Mouse (Mus musculus): ENCODE results near the gene Acsl1.
"Not testable (repeated sequence)": the region's sequence is repeated elsewhere in the genome, so short reads cannot be mapped to it uniquely, and the experiment has no call there.

Acsl1 gene

DNA sequence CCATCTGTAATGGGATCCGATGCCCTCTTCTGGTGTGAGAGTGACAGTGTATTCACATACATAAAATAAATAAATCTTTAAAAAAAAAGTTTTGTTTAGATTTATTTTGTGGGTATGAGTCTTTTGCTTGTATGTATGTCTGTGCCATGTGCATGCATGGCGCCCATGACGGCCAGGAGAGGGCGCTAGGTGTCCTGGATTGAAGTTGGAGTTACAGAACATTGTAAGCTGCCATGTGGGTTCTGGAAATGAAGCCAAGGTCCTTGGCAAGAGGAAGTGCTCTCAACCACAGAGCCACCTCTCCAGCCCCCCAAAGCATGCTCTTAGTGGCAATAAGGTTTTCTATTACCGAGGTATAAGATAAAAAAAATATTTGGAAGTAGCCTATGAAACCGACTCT lies 88.6 kb downstream of the Acsl1 start:
- no peak for DNase-seq (ENCODE audit: low read depth, low spot score)

- no peak for DNase-seq (ENCODE audit: low read depth, low spot score)
These were observed 91.5 kb downstream of the Acsl1 start for GRCm38 (mm10) chr8:46562333-46562732.

GRCm38 (mm10) chr8:46566914-46567529 lies 96.2 kb downstream of the Acsl1 start:
- DNase-seq (ENCODE audit: low read depth, low spot score): no peak

DNA sequence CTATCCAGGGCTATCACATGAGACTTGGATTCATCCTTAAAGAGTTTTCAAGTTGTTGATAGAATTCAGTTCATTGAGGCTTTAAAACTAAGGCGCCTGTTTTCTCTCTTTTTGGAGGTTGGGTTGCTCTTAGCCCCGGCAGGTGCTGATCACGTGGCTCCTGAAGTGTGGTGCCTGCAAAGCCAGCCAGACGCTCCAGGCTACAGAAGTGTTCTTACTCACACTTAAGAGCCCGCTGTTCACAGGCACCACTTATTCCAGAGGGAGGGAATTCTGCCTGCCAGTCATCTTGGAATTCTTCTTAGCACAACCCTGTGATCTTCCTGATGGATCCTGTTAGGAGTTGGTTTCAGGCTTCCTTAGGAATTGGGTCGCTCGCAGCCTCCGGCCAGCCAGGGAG lies 97.1 kb downstream of the Acsl1 start:
- DNase-seq (ENCODE audit: low read depth, low spot score): no peak

DNA sequence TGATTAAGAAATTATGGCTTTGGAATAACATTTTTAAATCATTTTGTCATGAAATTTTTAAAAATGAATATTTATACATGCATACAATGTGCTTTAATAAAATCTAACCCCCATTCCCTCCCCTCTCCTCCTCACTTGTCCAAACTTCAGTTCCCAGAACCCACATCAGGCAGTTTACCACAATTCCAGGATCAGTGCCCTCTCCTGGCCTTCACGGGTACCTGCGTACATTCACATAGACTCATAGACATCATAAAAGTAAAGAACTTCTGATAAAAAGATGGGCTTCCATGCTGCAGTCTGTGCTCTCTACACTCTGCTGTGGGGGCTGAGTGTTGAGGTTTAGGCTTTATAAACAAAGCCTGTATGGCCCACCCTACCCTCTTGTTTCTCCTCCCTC lies 98.1 kb downstream of the Acsl1 start:
- no peak for DNase-seq (ENCODE audit: low read depth, low spot score)

DNA sequence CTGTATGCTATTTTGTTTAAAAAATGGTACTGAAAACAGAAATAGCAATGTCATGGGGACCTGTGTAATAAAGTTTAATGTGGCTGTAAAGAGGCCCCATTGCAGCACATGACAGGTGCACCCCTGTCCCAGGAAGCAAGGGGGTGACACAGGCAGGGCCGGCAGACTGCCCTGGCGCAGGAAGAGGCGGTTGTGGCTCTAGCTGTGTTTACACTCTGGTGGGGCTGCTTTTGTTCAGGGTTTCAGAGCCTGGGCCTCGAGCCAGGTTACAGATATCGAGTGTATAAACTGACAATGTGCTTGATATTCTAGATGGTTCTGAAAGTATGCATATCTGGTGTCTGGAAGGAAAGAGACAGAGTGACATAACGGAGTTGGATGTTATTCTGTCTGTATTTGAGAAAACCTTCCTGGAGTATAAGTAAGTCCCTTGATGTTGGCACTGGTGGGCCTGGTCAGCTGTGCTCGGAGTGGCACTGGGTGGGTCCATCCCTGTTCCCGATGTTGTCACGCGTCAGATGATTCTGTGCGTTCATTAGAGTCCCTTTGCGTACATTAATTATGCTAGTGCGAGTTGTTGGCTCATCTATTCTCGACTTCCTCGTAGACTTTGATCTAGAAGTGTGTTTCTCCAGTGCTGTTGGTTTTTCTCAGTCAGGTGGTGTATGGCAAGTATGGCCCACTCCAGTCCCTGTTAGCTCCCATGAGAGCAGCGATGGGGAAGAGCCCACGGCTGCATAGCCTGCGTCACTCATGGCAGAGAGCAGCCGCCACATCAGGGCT lies 99.0 kb downstream of the Acsl1 start:
- no peak for DNase-seq (ENCODE audit: low read depth, low spot score)

GRCm38 (mm10) chr8:46570673-46571072 lies 99.8 kb downstream of the Acsl1 start:
- DNase-seq (ENCODE audit: low read depth, low spot score): no peak

DNA sequence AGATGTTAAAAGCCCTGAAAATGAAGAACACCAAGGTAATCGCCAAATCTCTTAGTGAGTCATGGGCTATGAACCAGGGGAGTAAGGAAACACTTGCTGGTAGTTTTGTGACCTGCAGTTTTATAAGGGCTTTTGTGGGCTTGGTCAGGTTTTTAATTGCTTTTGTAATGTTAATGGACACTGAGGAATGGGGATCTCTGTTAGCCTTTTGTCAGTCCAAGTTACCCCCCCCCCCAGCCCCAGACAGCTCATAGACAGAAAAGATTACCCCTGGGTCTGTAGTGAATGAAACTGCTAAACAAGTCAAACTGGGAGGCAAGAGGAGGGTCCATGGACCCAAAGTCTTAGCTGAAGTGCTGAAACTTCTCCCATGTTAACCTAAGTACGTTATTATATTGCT lies 102.6 kb downstream of the Acsl1 start:
- DNase-seq (ENCODE audit: low read depth, low spot score): no peak

- no peak for DNase-seq (ENCODE audit: low read depth, low spot score)
These were observed 103.1 kb downstream of the Acsl1 start for GRCm38 (mm10) chr8:46573964-46574363.

DNA sequence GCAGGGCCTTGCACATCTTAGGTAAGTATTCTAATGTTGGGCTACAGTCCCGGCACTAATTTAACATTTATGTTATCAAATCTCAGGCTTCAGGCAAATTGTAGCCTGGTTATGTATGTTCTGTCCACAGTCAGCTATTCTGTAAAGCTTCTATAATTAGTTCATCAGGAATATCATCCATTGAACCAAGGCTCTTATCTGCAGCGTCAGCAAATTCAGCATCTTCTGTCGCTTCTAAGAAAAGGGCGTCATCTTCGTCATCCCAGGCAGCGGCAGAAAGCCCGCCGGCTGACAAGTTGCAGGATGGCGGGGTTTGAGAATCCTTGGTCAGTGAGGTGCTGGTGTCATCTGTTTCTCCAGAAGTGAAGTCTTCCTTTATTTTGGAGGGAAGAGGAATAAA lies 108.0 kb downstream of the Acsl1 start:
- DNase-seq (ENCODE audit: low read depth, low spot score): no peak

DNA sequence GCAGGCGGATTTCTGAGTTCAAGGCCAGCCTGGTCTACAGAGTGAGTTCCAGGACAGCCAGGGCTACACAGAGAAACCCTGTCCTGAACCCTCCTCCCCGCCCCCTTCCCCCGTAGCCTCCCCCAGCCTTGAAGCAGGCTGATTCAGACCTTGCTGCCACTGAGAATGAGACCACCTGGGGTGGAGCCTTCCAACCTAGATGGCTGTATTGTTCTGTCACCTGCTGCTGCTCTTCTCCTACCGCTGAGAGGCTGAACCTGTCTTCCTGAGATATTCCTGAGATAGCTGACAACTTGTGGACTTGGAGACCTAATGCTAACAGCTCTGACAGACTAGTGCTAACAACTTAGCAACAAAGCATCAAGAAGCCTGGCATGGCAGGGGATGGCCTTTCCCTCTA lies 113.5 kb downstream of the Acsl1 start:
- DNase-seq (ENCODE audit: low read depth, low spot score): not testable (repeated sequence)

GRCm38 (mm10) chr8:46585576-46585975 lies 114.7 kb downstream of the Acsl1 start:
- DNase-seq (ENCODE audit: low read depth, low spot score): no peak
